Mouse (Mus musculus) liver, adult 2 months (tissue): ENCODE measurements at regions not wholly inside any gene's neighbourhood (a gene's known extent, or its start where the extent isn't known, plus 50 kb on each side); places are given as distances from the start of the nearest gene placed in this dataset.

Experiments
- CTCF ChIP-seq: fragments of 200-500 bp; IDR thresholded peaks from 2 replicates; pipeline ENCODE4 v1.5.1; 2011; ENCODE audit warnings: low read depth, low read length, control low read depth
- POLR2A ChIP-seq: fragments of 200-500 bp; IDR thresholded peaks from 2 replicates; pipeline ENCODE4 v1.6.1; 2011; ENCODE audit warnings: low read length, control low read depth; ENCODE audit not compliant: insufficient read depth; ENCODE audit errors: extremely low read depth

GRCm38 (mm10) chr1:151125028-151125659, 57.2 kb upstream of the Gm47985 start:
- TF ChIP-seq CTCF = no peak
- no peak for TF ChIP-seq POLR2A
